Mouse (Mus musculus) small intestine, adult 2 months (tissue): ENCODE measurements around the gene Tle2. TPM values are rescaled to one million over a fixed set of nuclear protein-coding genes. Genes with fewer than 3 reads are reported as not detected.

ENCODE experiments used
- H3K27ac ChIP-seq: fragments of 200-500 bp; 2 replicates; pipeline ENCODE4 v1.5.1; 2012; ENCODE audit warnings: low read depth, low read length, control low read depth, inconsistent platforms; ENCODE audit not compliant: insufficient read depth
- H3K27me3 ChIP-seq: fragments of 200-500 bp; 2 replicates; pipeline ENCODE4 v1.6.1; 2012; ENCODE audit warnings: mild to moderate bottlenecking, moderate library complexity, low read length, inconsistent platforms; ENCODE audit not compliant: control insufficient read depth, insufficient read depth
- H3K36me3 ChIP-seq: fragments of 200-500 bp; 2 replicates; pipeline ENCODE4 v1.6.1; 2012; ENCODE audit warnings: mild to moderate bottlenecking, low read length, control low read depth, inconsistent platforms; ENCODE audit not compliant: control insufficient read depth, insufficient read depth
- H3K4me1 ChIP-seq: fragments of 200-500 bp; 2 replicates; pipeline ENCODE4 v1.6.1; 2012; ENCODE audit warnings: low read length, inconsistent platforms, mixed read lengths; ENCODE audit not compliant: control insufficient read depth, insufficient read depth, insufficient read length
- H3K4me3 ChIP-seq: fragments of 200-500 bp; 2 replicates; pipeline ENCODE4 v1.5.1; 2012; ENCODE audit warnings: low read depth, mild to moderate bottlenecking, control low read depth, inconsistent platforms, low read length, moderate library complexity
- CTCF ChIP-seq: fragments of 200-500 bp; IDR thresholded peaks from 2 replicates; pipeline ENCODE4 v1.5.1; 2012; ENCODE audit warnings: low read depth, mild to moderate bottlenecking, control low read depth, inconsistent platforms, low read length, moderate library complexity, mixed read lengths; ENCODE audit not compliant: insufficient replicate concordance, insufficient read length; ENCODE audit errors: extremely low read depth
- POLR2A ChIP-seq: fragments of 200-500 bp; IDR thresholded peaks from 2 replicates; pipeline ENCODE4 v1.6.1; 2012; ENCODE audit warnings: low read depth, mild to moderate bottlenecking, control low read depth, inconsistent platforms, low read length, moderate library complexity
- WGBS: fragments of 180-500 bp; shearing (Covaris S2); methylation state at CpG from one replicate; pipeline ENCODE4 v1.1.7; 2018; 5-methylcytosine and 5-hydroxymethylcytosine counted together
- polyA plus RNA-seq: library from polyadenylated mRNA; depleted of rRNA; stranded (reverse); fragments of >200 nt; gene quantifications from 2 replicates; pipeline ENCODE4 v1.2.3, GENCODE M21; 2012

The Tle2 gene
- polyA plus RNA-seq, 1 experiment = 17.8 TPM

GRCm38 (mm10) chr10:81562411-81562810 is 11.9 kb upstream of the Tle2 start:
- H3K4me1 ChIP-seq = peaks cover 28% of the 10 kb centered on the region
- H3K27me3 ChIP-seq = no peaks in the 10 kb centered on the region
- H3K27ac ChIP-seq = no peak overlapping the region
- H3K4me3 ChIP-seq = peak overlapping the region; percentile 1; the same call in 1 of the 2 replicates
- WGBS = 72% methylated on average over 6 of the region's 6 CpGs
- peaks cover 45% of the 10 kb centered on the region for H3K36me3 ChIP-seq
- TF ChIP-seq CTCF = no peak
- TF ChIP-seq POLR2A = no peak

GRCm38 (mm10) chr10:81563481-81563880 is 10.9 kb upstream of the Tle2 start:
- peaks cover 28% of the 10 kb centered on the region for H3K4me1 ChIP-seq
- H3K27me3 ChIP-seq = no peaks in the 10 kb centered on the region
- 34% methylated on average over 6 of the region's 6 CpGs for WGBS
- TF ChIP-seq CTCF = no peak
- no peak for TF ChIP-seq POLR2A
- H3K27ac ChIP-seq = peak overlapping the region; percentile 20; the same call in 1 of the 2 replicates
- H3K4me3 ChIP-seq = 0 out of 2 replicates have a peak overlapping the region, but pooled peaks have one; percentile 8
- H3K36me3 ChIP-seq = peaks cover 45% of the 10 kb centered on the region

DNA sequence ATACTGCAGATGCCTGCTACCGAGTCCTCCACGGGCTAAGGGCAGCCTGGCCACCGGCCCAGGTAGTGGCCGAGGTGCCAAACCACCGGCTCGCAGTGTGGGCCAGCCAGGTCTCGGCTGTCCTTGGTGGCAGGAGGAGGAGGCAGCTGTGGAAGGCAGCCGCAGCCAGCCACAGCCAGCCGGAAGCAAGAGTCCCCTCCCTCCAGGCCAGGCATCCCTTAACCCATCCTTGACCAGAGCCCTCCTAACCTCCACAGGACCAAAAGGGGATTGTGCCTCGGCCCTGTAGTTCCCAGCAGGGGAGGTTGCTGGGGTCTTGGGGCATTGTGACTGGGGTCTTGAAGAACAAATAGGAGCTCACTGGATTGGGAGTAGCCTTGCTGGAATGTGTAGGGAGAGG is 10.1 kb upstream of the Tle2 start:
- peaks cover 26% of the 10 kb centered on the region for H3K4me1 ChIP-seq
- H3K36me3 ChIP-seq = peaks cover 45% of the 10 kb centered on the region
- H3K27me3 ChIP-seq = no peaks in the 10 kb centered on the region
- no peak overlapping the region for H3K27ac ChIP-seq
- WGBS = 26% methylated on average over 10 of the region's 10 CpGs
- TF ChIP-seq CTCF = no peak
- TF ChIP-seq POLR2A = no peak
- peak overlapping the region; percentile 16 for H3K4me3 ChIP-seq

DNA sequence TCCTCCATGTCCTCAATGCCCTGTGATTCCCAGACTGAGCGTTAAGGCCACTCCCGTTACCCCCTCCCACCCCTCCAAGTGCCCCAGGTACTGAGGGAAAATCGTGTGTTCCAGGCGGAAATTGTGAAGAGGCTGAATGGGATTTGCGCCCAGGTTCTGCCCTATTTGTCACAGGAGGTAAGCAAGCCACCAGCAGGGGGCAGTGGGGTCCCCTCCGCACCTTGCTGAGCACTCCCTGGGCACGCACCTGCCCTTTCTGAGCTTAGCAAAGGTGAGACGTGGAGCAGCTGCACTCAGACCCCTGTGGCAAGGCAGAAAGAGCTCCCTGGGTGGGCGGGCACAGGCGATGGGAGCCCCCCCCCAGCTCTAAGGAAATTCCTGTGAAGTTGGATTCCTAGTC is 9.6 kb upstream of the Tle2 start:
- WGBS = 48% methylated on average over 10 of the region's 10 CpGs
- Histone ChIP-seq H3K27ac (no peak overlapping the region), H3K4me3 (no peak overlapping the region), H3K27me3 (no peaks in the 10 kb centered on the region), H3K4me1 (peaks cover 26% of the 10 kb centered on the region), H3K36me3 (peaks cover 45% of the 10 kb centered on the region)
- TF ChIP-seq POLR2A (no peak), CTCF (peak; percentile 69; the same call in 1 of the 2 replicates)

- 75% methylated on average over 20 of the region's 20 CpGs for WGBS
- H3K27ac ChIP-seq = no peak overlapping the region
- peaks cover 45% of the 10 kb centered on the region for H3K36me3 ChIP-seq
- no peak for TF ChIP-seq POLR2A
- no peak for TF ChIP-seq CTCF
- H3K4me3 ChIP-seq = no peak overlapping the region
- peaks cover 26% of the 10 kb centered on the region for H3K4me1 ChIP-seq
- no peaks in the 10 kb centered on the region for H3K27me3 ChIP-seq
These were observed 8.8 kb upstream of the Tle2 start for GRCm38 (mm10) chr10:81565257-81566228.

DNA sequence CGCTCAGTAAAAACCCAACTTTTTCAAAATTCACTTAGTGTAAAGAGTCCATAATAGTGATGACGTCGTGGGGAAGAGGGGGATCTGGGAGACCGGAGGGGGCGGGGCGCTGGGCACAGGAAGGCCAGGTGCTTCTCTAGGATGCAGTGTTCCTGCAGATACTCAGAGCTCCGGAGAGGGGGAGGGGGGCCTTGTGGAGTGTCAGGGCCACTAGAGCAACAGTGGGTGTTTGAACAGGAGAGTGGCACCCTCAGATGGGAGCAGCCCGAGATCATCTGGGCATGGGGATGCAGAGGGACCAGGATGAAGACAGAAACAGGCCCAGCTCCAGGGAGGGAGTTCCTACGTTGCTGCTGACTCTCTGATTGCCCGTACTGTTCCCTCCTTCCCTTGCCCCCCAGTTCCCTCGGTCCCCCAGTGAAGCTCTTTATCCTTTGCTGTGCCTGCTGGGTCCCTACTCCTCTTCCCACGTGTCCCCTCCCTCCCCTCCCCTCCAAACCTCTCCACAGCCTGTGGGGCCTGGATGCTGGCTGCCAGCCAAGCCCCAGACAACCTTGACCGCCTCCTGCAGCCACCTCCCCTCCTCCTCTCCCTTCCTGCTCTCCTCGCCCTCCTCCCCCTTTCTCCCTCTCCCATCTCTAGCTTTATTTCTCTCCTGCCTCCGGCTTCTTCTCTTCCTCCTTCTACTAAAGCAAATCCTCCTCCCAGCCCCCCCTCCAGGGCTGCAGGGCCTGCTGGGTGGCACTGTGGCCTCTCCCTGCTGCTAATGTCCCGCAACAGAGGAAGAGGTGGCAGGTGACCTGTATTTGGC is 5.8 kb upstream of the Tle2 start:
- 25% methylated on average over 15 of the region's 16 CpGs for WGBS
- TF ChIP-seq CTCF (no peak), POLR2A (no peak)
- Histone ChIP-seq H3K27ac (no peak overlapping the region), H3K4me3 (no peak overlapping the region), H3K4me1 (peaks cover 10% of the 10 kb centered on the region), H3K36me3 (peaks cover 27% of the 10 kb centered on the region), H3K27me3 (peaks cover 3% of the 10 kb centered on the region; the same call in 1 of the 2 replicates)

GRCm38 (mm10) chr10:81569507-81570237 is 4.7 kb upstream of the Tle2 start:
- TF ChIP-seq POLR2A (no peak), CTCF (no peak)
- Histone ChIP-seq H3K4me3 (no peak overlapping the region), H3K27ac (no peak overlapping the region), H3K4me1 (peaks cover 5% of the 10 kb centered on the region), H3K27me3 (peaks cover 3% of the 10 kb centered on the region), H3K36me3 (peaks cover 17% of the 10 kb centered on the region)
- WGBS = 88% methylated on average over 9 of the region's 9 CpGs
